Mouse (Mus musculus) limb, embryonic 10.5 days (tissue): ENCODE data around the gene Csgalnact2. TPM values are rescaled to one million over a fixed set of nuclear protein-coding genes. Genes with fewer than 3 reads are reported as not detected.

ENCODE experiments used
- DNase-seq: peaks from one replicate; pipeline ENCODE4 v3.0.0-alpha.2; 2017; ENCODE audit warnings: low spot score
- H3K27ac ChIP-seq: fragments of 300-500 bp; sonication (generic); 2 replicates; pipeline ENCODE4 v1.5.1; 2016; ENCODE audit warnings: mild to moderate bottlenecking
- H3K27me3 ChIP-seq: fragments of 300-500 bp; sonication (generic); 2 replicates; pipeline ENCODE4 v1.6.1; 2016; ENCODE audit warnings: low read depth, mild to moderate bottlenecking; ENCODE audit not compliant: poor library complexity, severe bottlenecking
- H3K36me3 ChIP-seq: fragments of 300-500 bp; sonication (generic); 2 replicates; pipeline ENCODE4 v1.6.1; 2016; ENCODE audit warnings: mild to moderate bottlenecking, moderate library complexity
- H3K4me1 ChIP-seq: fragments of 300-500 bp; sonication (generic); 2 replicates; pipeline ENCODE4 v1.6.1; 2016
- H3K4me3 ChIP-seq: fragments of 300-500 bp; sonication (generic); 2 replicates; pipeline ENCODE4 v1.5.1; 2016; ENCODE audit warnings: mild to moderate bottlenecking, moderate library complexity
- H3K9me3 ChIP-seq: fragments of 300-500 bp; sonication (generic); replicated peaks from 2 replicates; pipeline ENCODE4 v1.6.1; 2016; ENCODE audit warnings: mild to moderate bottlenecking
- WGBS: fragments of 180-500 bp; shearing (Covaris S2); methylation state at CpG from one replicate; pipeline ENCODE4 v1.1.7; 2016; 5-methylcytosine and 5-hydroxymethylcytosine counted together
- polyA plus RNA-seq: library from polyadenylated mRNA; unstranded; fragments of >200 nt; fragmentation: Nextera tagmentation; extraction: Ambion mirVana; gene quantifications from 2 replicates; pipeline ENCODE4 v1.2.1, GENCODE M21; 2016

The Csgalnact2 gene
- polyA plus RNA-seq, 1 experiment from 2014 or later: 7.6 TPM

GRCm38 (mm10) chr6:118165516-118165915 lies 26.6 kb upstream of the Csgalnact2 start:
- DNase-seq: no peak

GRCm38 (mm10) chr6:118164691-118165090 lies 25.8 kb upstream of the Csgalnact2 start:
- H3K36me3 ChIP-seq: no peaks in the 10 kb centered on the region
- no peaks in the 10 kb centered on the region for H3K4me1 ChIP-seq
- no peaks in the 10 kb centered on the region for H3K27me3 ChIP-seq
- WGBS: 69% methylated on average over 8 of the region's 8 CpGs
- DNase-seq: no peak
- no peak overlapping the region for H3K27ac ChIP-seq
- H3K4me3 ChIP-seq: no peak overlapping the region
- H3K9me3 ChIP-seq: no peaks in the 10 kb centered on the region

More at GRCm38 (mm10) chr6:118165516-118165915, 26.6 kb upstream of the Csgalnact2 start:
- H3K9me3 ChIP-seq: no peaks in the 10 kb centered on the region
- no peak overlapping the region for H3K27ac ChIP-seq
- H3K36me3 ChIP-seq: no peaks in the 10 kb centered on the region
- H3K27me3 ChIP-seq: no peaks in the 10 kb centered on the region
- H3K4me3 ChIP-seq: no peak overlapping the region
- WGBS: 96% methylated on average over 1 of the region's 1 CpGs
- H3K4me1 ChIP-seq: no peaks in the 10 kb centered on the region

DNA sequence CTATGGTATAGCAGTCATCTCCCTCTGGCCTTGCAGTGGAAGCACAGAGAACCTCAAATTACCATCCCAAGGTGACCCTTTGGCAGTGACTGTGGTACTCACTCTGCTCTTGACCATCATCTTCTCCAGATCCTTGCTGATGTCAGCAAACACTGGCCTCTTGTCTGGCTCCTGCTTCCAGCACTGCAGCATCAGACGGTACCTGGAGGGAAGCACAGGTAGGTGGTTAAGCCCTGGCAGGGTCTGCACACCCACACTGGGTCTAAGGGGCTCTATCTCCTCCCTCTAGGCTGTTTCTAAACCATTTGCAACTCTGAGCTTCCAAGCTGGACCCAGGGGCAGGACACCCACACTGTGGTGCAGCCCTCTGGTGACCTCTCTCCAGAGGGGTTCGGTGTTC lies 24.1 kb upstream of the Csgalnact2 start:
- Histone ChIP-seq H3K27ac (no peak overlapping the region), H3K4me3 (no peak overlapping the region), H3K9me3 (no peaks in the 10 kb centered on the region), H3K4me1 (no peaks in the 10 kb centered on the region), H3K27me3 (no peaks in the 10 kb centered on the region), H3K36me3 (no peaks in the 10 kb centered on the region)
- 94% methylated on average over 2 of the region's 2 CpGs for WGBS
- DNase-seq: no peak

DNA sequence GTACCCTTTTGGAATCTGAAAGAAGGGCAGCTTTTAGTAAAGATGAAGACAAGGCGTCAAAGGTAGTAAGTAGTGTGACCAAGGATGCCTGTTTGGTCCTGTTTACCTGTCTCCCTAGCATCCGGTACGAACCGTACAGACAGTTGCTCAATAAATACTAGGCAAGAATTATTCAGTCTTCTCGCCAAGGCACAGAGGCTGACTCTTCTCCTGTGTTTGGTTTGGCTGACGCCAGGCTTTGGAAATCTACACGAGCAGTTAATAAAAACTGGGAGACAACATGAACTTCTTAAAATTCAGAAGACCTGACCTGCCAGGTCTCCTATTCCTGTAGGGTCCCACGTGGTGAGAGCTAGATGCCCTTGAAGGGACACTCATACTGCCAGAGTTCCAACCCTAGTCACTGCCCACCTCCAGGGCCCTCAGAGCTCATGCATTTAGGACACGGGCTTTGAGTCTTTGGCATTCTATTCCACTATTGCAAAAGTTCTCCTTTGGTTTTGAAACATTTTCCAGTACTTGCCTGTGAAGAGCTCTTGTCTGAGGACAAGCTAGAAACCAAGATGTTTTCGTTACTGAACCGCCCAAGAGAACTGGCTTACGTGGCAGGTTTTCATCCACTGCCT lies 23.6 kb upstream of the Csgalnact2 start:
- Histone ChIP-seq H3K27ac (no peak overlapping the region), H3K9me3 (no peaks in the 10 kb centered on the region), H3K27me3 (no peaks in the 10 kb centered on the region), H3K36me3 (no peaks in the 10 kb centered on the region), H3K4me3 (no peak overlapping the region), H3K4me1 (no peaks in the 10 kb centered on the region)
- no peak for DNase-seq
- 89% methylated on average over 12 of the region's 12 CpGs for WGBS

DNA sequence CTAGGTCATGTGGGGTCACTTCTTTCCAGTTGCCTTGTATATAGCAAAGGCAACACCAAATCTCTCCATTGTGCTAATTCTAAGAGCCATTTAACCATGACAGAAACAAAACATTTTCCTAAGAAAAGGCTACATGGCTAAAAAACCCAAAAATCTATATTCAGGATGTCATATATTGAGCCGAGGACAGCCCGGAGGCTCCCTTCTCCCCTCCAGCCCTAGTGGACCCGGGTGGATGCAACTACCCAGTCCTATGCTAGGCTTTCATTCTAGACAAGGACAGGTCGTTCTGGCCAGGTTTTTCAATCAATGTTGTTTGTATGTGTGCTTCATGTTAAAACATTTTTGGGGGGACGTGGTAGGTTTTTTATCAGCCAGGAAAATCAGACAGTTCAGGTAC lies 14.2 kb upstream of the Csgalnact2 start:
- Histone ChIP-seq H3K36me3 (no peaks in the 10 kb centered on the region), H3K27me3 (no peaks in the 10 kb centered on the region), H3K9me3 (no peaks in the 10 kb centered on the region), H3K4me3 (no peak overlapping the region), H3K4me1 (no peaks in the 10 kb centered on the region), H3K27ac (no peak overlapping the region)
- DNase-seq: no peak
- WGBS: 89% methylated on average over 5 of the region's 5 CpGs

GRCm38 (mm10) chr6:118150988-118151387 lies 12.0 kb upstream of the Csgalnact2 start:
- H3K4me1 ChIP-seq: no peaks in the 10 kb centered on the region
- H3K9me3 ChIP-seq: no peaks in the 10 kb centered on the region
- H3K36me3 ChIP-seq: no peaks in the 10 kb centered on the region
- H3K27ac ChIP-seq: no peak overlapping the region
- WGBS: 89% methylated on average over 8 of the region's 8 CpGs
- H3K27me3 ChIP-seq: no peaks in the 10 kb centered on the region
- no peak for DNase-seq
- no peak overlapping the region for H3K4me3 ChIP-seq

- Histone ChIP-seq H3K4me3 (no peak overlapping the region), H3K27ac (no peak overlapping the region), H3K36me3 (no peaks in the 10 kb centered on the region), H3K27me3 (no peaks in the 10 kb centered on the region), H3K4me1 (no peaks in the 10 kb centered on the region), H3K9me3 (no peaks in the 10 kb centered on the region)
- 85% methylated on average over 2 of the region's 2 CpGs for WGBS
- no peak for DNase-seq
Observed at GRCm38 (mm10) chr6:118150538-118150937, 11.6 kb upstream of the Csgalnact2 start.

DNA sequence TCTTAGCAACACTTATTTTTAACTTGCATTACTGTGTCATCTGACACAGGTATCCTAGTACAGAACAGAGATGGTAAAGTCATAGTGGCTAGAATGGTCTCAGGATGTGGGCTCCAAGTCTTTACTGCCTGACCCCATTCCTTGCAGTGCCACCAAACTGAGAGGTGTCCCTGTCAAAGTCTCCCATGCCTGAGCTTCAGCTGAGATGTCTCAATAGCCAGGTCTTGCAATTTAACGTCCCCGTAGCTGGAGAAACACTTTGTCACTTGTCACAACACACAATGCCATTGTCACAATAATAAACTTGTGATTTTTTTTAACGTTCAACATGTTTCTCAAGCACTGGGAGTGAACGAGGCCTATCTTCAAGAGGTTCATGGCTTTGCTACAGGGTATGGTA lies 11.2 kb upstream of the Csgalnact2 start:
- Histone ChIP-seq H3K4me1 (no peaks in the 10 kb centered on the region), H3K4me3 (no peak overlapping the region), H3K27ac (no peak overlapping the region), H3K27me3 (no peaks in the 10 kb centered on the region), H3K36me3 (no peaks in the 10 kb centered on the region), H3K9me3 (no peaks in the 10 kb centered on the region)
- 86% methylated on average over 4 of the region's 4 CpGs for WGBS
- DNase-seq: no peak

GRCm38 (mm10) chr6:118140961-118141360 lies 2.0 kb upstream of the Csgalnact2 start:
- Histone ChIP-seq H3K36me3 (no peaks in the 10 kb centered on the region), H3K27me3 (no peaks in the 10 kb centered on the region), H3K9me3 (no peaks in the 10 kb centered on the region), H3K4me3 (no peak overlapping the region), H3K4me1 (peaks cover 6% of the 10 kb centered on the region; the same call in 1 of the 2 replicates), H3K27ac (no peak overlapping the region)
- WGBS: 82% methylated on average over 6 of the region's 6 CpGs
- DNase-seq: no peak

DNA sequence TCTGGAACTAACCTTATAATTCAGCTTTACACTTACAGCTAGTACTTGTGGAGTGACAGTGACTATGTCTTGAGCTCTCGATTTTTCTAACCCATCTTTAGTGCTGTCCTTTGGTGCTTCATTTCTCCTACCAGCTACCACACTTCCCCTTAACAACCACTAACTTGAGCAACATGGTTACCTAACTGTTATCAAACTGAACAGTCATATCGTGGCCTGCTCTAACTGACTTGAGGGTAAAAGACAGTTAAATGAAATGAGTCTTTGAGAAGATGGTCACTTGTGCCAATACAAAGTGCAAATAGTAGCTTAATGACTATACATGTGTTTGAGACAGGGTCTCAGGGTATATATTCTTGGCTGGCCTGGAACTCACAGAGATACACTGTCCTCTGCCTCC lies 1.8 kb downstream of the Csgalnact2 start:
- WGBS: 87% methylated on average over 2 of the region's 2 CpGs
- Histone ChIP-seq H3K36me3 (no peaks in the 10 kb centered on the region), H3K27me3 (no peaks in the 10 kb centered on the region), H3K9me3 (no peaks in the 10 kb centered on the region), H3K4me3 (no peak overlapping the region), H3K4me1 (peaks cover 6% of the 10 kb centered on the region; the same call in 1 of the 2 replicates), H3K27ac (no peak overlapping the region)
- no peak for DNase-seq

- peaks cover 6% of the 10 kb centered on the region; the same call in 1 of the 2 replicates for H3K4me1 ChIP-seq
- no peak overlapping the region for H3K4me3 ChIP-seq
- WGBS: 79% methylated on average over 1 of the region's 1 CpGs
- H3K9me3 ChIP-seq: no peaks in the 10 kb centered on the region
- H3K27me3 ChIP-seq: no peaks in the 10 kb centered on the region
- DNase-seq: no peak
- no peak overlapping the region for H3K27ac ChIP-seq
- H3K36me3 ChIP-seq: no peaks in the 10 kb centered on the region
Observed at GRCm38 (mm10) chr6:118134461-118134860, 4.5 kb downstream of the Csgalnact2 start.

- 83% methylated on average over 2 of the region's 2 CpGs for WGBS
Observed at GRCm38 (mm10) chr6:118130022-118130421, 8.9 kb downstream of the Csgalnact2 start.

DNA sequence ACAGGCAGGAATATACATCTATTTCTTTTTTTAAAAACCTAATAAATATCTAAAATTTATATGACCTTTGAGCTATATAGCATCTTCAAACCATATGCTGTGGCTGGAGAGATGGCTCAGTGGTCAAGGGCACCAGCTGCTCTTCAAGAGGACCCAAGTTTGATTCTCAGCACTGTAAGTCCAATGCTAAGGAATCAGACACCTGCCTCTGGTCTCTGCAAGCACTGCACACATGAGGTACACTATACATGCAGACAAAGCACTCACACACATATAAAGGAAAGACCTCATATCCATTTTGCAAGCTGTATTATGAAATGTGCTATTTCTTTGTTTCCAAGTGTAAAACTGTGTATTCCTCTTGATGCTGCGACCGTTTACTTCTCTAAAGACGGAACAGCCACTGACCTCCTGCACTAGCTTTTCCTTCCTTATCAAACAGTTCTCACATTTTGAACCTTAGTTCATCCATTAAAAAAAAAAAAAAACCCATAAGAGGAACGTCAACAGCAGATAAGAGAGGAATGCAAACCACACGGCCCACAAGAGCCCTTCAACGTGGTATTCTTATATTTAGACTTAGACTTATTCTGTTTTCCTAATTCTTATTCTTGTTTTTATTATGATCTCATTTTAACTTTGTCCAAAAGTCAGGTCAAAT lies 11.0 kb downstream of the Csgalnact2 start:
- WGBS: 85% methylated on average over 6 of the region's 6 CpGs
- Histone ChIP-seq H3K4me3 (no peak overlapping the region), H3K27me3 (no peaks in the 10 kb centered on the region), H3K9me3 (no peaks in the 10 kb centered on the region), H3K27ac (no peak overlapping the region), H3K36me3 (peaks cover 10% of the 10 kb centered on the region; the same call in 1 of the 2 replicates), H3K4me1 (no peaks in the 10 kb centered on the region)
- no peak for DNase-seq

More at GRCm38 (mm10) chr6:118130022-118130421, 8.9 kb downstream of the Csgalnact2 start:
- H3K9me3 ChIP-seq: no peaks in the 10 kb centered on the region
- no peak for DNase-seq
- H3K27me3 ChIP-seq: no peaks in the 10 kb centered on the region
- no peaks in the 10 kb centered on the region for H3K4me1 ChIP-seq
- no peak overlapping the region for H3K4me3 ChIP-seq
- no peak overlapping the region for H3K27ac ChIP-seq
- H3K36me3 ChIP-seq: peaks cover 4% of the 10 kb centered on the region; the same call in 1 of the 2 replicates
